Mouse (Mus musculus): ENCODE data around the gene Agpat1. TPM values are rescaled to one million over a fixed set of nuclear protein-coding genes. Genes with fewer than 3 reads are reported as not detected.

Gene Agpat1
- total RNA-seq, 2 experiments from 2014 or later, result 161 to 177 TPM

DNA sequence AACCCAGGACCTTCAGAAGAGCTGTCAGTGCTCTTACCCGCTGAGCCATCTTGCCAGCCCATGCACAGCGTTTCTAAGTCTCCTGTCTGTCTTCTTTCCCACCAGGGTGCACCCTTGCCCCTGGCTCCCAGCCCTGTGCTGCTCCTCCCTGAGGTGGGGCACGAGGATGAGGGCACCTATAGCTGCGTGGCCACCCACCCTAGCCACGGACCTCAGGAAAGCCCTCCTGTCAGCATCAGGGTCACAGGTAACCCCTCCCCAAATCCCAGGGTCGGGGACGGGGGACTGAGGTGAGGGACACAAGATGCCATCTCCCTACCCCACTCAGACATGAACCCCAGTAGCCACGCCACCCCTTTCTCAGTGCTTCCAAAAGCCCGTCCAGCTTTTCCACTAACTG is 4.2 kb upstream of the Agpat1 start:
- intact Hi-C loops (cut with DNase I), result loop anchor here (5.0 to 10.0 kb wide), 2 partner anchors 32 to 565 kb away; partner anchors contain the start of genes Col11a2, Rxrb and Slc39a7

DNA sequence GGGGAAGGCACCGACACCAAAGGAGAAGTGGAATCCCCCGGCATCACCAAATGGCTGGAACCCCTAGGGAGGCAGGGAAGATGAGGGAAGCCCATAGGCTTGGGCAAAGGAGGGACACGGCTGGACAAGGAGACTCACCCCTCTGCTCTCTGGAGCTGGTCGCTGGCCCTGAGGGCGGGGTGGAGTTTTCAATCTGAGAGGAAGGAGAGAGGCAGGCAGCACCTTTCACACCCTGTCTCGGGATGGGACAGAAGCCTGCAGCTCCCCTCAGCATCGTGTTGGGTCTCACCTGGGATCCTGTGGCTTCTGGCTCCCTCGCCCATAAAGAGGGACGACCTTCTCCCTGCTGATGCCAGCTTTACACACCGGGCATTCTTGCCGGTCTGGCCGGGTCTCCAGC is 2.3 kb upstream of the Agpat1 start:
- intact Hi-C loops (cut with DNase I), result no loop called here

More for the DNA sequence above, 4.2 kb upstream of the Agpat1 start:
- DNase-seq (ENCODE audit: low spot score in 2 of 2), result no peak

DNA sequence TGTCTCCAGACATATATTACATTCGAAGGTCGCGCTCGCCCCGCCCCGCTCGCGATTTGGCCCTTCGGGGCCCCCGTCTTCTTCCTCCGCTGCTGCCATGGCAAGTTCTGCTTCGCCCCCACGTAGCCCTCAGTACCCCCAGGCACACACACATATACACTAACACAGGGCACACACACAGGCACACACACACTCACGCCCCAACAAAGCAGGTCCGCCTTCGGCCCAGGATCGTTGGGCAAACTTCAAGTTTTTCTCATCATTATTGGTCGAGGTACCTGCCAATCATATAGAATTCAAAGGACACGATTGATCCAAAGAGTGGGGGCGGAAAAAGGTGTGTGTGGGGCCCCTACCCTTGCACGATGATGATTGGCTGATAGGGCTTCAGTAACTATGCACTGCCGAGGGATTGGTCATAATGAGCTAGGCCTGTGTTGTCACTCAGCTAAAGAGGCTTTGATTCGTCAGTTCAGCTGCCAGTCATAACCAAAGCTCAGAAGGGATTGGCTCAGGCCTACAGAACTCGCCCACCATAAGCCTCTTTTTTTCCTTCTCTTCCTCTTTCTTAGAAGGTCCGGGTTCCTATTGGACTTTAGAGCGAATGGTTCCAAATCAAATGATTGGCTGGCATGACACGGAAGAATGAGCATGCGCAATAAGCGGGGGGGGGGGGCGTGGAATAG is 544 bp upstream of the Agpat1 start, which contains the start of gene Rnf5:
Gene Rnf5 (minus strand): TSS at position 316 of the 686 bp plus-strand sequence.
- intact Hi-C loops (cut with DNase I), result loop anchor here (1.0 to 2.0 kb wide), 2 partner anchors 10 to 17 kb away; no protein-coding TSS in a partner anchor

More for the DNA sequence above, 2.3 kb upstream of the Agpat1 start:
- DNase-seq (ENCODE audit: low spot score in 2 of 2), result no peak

DNA sequence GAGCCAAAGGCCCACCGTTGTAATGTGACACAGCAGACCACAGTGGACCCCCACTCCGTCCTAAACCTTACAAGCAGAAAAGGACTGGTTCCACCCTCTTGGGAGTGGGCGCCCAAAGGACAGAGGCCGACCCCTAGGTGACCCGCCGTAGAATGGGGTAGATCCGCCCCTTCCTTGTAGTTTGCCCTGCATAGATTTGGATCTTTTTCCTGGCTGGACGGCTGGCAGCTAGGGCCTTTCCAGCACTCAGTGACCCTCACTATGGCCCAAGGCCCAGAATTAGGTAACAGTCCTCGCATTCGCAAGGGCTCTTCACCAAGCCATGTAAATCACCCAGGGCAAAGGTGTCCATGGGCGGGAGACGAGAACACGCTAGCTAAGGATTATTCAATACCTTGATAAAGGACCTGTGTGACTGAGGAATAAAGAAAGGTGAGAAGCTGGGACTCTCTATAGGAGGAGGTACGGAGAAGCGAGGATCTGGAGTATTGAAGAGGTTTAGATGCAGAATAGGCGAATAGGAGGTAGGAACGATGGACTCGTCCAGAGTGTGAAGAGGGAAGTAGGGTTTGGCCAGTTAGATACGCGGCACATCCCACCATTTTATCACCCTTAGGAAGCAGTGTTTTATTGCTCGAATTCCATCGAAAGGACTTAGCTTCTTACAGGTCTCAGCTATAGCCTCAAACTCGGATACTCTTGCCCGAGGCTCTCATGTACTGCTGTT is 612 bp downstream of the Agpat1 start:
- DNase-seq (ENCODE audit: low spot score in 2 of 2), result no peak
- intact Hi-C loops (cut with DNase I), result loop anchor here (2.0 kb wide), 1 partner anchor 18 kb away; no protein-coding TSS in a partner anchor

More for the DNA sequence above, 544 bp upstream of the Agpat1 start, which contains the start of gene Rnf5:
- DNase-seq (ENCODE audit: low spot score in 2 of 2), result peak; percentile 96 to 99

DNA sequence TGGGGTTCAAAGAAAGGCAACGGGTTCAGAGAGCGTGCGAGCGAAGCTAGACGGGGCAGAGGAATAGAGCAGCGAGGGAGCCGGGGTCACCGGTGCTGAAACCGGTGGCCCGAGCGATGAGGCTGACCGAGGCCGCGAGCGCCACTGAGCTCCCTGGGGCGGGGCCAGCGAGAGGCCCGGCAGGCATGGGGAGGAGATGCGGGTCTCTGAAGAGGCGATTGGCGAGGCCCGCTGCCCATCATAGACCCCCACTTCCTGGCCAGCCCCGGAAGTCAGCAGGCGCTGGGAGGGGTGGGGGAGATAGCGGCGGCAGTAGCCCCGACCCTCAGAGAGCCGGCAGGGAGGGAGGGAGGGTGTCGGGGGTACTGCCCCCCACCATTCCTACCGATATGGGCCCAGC is 1.5 kb downstream of the Agpat1 start:
- DNase-seq (ENCODE audit: low spot score in 2 of 2), result peak; percentile 97 to 99
- intact Hi-C loops (cut with DNase I), result loop anchor here (2.0 kb wide), 1 partner anchor 19 kb away; no protein-coding TSS in a partner anchor

DNA sequence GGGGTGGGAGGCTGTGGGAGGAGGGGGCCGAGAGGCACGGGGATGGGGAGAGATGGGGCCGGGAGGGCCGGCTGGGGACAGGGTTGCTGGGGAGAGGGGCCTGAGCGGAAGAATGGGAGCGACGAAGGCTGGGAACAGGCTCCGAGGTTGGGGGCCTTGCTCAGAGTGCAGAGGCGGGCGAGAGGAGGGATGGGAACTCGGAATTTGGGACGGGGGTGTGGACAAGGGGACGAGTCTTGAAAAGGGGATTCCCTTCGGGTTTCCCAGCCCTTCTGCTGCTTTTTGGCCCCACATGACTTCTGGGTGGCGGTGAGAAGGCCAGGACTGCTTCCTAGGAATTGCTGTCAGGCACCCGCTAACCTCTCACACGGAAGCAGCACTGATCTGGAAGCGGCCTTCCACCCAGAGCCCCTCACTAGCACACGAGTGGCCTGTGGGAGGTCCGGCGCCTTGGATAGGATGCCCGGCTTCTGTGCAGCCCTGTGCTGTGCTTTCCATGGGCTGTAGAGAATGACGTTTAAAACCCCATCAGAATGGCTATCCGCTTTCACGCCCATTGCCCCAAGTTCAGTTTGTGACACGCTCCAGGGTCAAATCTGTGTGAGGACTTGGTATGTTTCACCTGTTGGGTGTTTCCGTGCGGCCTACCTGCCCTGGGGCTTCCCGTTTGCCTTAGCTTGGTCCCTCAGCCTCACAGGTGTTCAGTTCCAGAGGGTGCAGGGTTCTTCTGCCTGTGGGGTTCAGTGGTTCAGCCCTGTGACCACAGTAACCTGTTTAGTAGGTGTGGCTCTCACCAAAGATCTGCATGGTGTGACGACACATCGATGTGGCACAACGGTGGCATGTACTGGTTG is 2.4 kb downstream of the Agpat1 start:
- DNase-seq (ENCODE audit: low spot score in 2 of 2), result no peak
- intact Hi-C loops (cut with DNase I), result no loop called here

DNA sequence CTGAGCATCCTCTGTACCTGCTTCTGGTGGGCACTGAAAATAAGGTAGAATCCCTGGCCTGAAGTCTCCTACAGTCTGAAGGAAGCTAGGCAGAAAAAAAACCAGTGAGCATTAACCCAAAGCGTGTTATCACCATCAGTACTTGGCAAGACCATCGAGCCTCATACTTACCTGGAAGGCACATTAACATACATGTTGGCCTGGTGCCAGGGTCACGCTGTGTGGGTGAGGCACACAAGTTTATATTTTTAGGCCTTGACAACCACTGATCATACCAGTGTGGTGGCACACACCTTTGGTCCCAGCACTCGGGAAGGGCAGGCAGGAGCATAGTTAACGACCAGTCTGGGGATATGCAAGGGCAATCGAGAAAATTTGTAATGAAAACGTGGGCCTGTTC is 3.9 kb downstream of the Agpat1 start:
- intact Hi-C loops (cut with DNase I), result no loop called here
- DNase-seq (ENCODE audit: low spot score in 2 of 2), result no peak

DNA sequence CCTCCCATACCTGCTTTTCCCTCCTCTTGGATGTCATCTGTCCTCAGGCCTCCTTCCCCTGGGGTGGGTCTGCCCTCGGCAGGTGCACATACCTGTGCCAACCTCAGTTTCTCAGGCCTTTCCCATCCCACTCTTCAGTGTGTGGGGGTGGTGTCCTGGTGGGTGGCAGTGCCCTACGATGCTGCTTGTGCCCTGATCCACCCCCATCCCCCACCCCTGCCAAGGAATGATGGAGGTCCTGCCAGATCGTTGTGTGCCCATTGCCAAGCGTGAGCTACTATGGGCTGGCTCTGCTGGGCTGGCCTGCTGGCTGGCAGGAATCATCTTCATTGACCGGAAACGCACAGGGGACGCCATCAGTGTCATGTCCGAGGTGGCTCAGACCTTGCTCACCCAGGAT is 7.0 kb downstream of the Agpat1 start:
- DNase-seq (ENCODE audit: low spot score in 2 of 2), result no peak
- intact Hi-C loops (cut with DNase I), result no loop called here

DNA sequence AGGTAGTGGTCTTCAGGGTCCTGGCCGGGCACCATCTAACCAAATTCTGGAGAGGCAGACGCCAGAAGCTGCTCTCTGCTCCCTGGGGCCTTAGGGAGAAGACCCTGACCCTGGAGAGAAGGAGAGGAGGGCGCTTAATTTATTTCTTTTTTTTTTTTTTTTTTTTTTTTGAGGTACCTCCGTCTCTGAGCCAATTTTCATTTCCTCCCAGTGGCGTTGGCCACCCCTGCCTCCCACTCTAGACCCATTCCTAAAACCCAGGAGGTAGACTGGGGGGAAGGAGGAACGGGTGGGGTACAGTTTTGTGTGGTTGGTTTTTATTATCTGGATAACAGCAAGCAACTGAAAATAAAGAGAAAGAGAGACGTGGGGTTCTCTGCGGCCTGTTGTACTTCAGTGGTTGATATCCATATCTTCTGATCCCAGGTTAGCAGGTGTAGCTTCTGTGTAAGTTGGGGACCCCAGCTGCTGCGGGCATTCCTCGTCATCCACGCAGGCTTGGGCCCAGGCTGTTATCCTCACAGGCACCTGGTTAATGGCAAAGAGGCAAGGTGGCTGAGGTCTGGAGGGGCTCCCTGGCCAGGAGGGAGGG is 9.1 kb downstream of the Agpat1 start:
- intact Hi-C loops (cut with DNase I), result no loop called here
- no peak for DNase-seq (ENCODE audit: low spot score in 2 of 2)

DNA sequence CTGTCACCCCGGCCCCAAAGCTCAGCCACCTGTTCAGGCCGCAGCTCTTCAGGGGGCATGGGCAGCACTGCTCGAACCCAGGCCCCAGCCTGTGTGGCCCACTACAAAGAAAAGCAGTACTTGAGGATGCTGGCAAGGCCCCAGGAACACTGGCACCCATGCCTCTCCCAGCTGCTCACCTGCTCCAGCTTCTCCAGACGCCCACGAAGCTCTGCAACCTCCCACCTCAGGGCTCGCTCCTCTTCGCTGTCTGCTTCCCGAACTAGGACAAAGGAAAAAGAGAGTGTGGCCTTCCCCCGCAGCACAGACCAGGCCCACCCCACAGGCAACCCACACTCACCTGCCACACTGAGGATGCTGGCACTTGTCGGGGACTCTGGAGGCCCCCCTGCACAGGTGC is 9.8 kb downstream of the Agpat1 start:
- no peak for DNase-seq (ENCODE audit: low spot score in 2 of 2)
- intact Hi-C loops (cut with DNase I), result no loop called here

DNA sequence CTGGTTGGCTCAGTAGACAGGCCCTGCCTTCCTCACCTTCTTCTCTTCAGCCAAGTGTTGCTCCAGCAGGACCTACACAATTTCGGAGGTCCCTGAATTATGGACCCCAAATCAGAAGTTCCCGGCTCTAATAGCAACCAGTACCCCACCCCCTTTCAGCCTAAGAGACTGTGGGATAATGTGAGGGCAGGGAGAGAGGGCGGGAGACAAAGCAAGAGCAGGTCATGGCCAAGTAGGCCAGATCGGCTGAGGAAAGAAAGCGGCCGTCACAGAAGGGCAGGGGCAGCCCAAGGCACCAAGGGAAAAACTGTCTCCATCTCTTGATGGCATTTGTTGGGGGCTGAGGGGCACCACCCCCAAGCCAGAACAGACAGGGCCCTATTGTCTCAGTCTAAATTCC is 11.8 kb downstream of the Agpat1 start, which contains the start of gene Egfl8:
Gene Egfl8 (minus strand): TSS at position 101 of the 400 bp plus-strand sequence.
- DNase-seq (ENCODE audit: low spot score in 2 of 2), result no peak
- intact Hi-C loops (cut with DNase I), result no loop called here

DNA sequence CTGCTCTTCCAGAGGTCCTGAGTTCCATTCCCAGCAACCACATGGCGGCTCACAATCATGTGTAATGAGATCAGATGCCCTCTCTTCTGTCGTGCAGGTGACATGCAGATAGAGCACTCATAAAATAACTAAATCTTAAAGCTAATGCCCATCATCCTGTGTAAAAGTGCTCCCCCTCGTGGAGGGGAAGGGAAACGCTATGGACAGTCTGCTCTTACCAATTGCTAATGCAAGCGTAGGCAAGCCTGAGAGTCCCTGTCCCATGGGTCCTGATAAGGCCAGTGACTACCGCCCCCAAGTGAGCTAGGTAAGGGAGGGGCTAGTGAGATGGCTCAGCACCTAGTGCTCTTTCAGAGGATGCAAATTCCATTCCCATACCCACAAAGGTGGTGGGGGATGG is 14.9 kb downstream of the Agpat1 start:
- DNase-seq (ENCODE audit: low spot score in 2 of 2), result no peak
- intact Hi-C loops (cut with DNase I), result no loop called here

DNA sequence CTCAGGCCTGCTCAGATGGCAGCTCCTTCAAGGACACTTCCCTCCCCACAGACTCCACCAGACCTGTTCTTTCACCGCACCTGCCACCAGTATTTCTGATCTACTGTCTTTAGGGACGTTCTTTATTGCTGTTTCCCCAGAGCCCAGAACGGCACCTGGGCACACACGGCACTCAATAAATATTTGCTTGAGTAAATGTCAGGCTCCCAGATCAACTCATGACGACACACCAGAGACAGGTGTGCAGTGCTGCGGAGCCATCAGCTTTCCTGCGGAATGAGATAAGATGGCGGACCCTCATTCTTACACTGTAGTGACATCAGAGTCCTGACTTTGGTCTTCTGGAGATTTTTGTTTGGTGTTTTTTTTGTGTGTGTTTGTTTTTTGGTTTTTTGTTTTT is 16.9 kb downstream of the Agpat1 start:
- intact Hi-C loops (cut with DNase I), result no loop called here
- no peak for DNase-seq (ENCODE audit: low spot score in 2 of 2)

DNA sequence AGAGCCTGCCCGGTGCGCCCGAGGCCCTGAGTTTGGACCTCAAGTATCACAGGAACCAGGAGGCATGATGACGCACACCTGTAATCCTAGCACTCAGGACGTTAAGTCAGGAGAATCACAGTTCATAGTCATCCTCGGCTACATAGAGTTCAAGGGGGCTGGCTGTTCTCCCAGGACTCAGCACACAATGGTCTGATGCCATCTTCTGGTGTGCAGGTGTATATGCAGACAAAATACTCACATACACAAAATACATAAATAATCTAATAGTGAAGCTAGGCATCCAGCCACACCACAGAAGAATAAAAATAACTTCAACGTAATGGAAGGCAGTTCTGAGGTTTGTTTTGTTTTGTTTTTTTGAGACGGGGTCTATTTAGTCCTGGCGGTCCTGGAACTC is 19.1 kb downstream of the Agpat1 start:
- DNase-seq (ENCODE audit: low spot score in 2 of 2), result no peak
- intact Hi-C loops (cut with DNase I), result no loop called here

DNA sequence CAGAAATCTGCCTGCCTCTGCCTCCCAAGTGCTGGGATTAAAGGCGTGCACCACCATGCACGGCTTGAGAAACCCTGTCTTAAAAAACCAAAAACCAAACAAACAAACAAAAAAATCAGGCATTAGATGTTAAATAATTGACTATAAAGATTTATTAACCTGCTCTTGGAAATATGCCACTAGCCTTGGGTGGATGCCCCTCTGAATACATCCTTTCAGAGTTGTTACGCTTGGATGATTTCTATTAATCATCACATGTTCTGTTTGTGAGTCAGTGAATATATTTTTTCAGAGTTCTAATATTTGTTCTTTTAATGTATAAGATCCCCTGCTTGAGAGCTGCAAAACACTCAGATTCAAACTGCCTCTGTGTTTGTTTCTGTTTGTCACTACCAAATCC is 20.9 kb downstream of the Agpat1 start:
- intact Hi-C loops (cut with DNase I), result loop anchor here (5.0 kb wide), 1 partner anchor 272 kb away; the partner anchor contains the start of genes C2 and Ehmt2
- DNase-seq (ENCODE audit: low spot score in 2 of 2), result no peak

DNA sequence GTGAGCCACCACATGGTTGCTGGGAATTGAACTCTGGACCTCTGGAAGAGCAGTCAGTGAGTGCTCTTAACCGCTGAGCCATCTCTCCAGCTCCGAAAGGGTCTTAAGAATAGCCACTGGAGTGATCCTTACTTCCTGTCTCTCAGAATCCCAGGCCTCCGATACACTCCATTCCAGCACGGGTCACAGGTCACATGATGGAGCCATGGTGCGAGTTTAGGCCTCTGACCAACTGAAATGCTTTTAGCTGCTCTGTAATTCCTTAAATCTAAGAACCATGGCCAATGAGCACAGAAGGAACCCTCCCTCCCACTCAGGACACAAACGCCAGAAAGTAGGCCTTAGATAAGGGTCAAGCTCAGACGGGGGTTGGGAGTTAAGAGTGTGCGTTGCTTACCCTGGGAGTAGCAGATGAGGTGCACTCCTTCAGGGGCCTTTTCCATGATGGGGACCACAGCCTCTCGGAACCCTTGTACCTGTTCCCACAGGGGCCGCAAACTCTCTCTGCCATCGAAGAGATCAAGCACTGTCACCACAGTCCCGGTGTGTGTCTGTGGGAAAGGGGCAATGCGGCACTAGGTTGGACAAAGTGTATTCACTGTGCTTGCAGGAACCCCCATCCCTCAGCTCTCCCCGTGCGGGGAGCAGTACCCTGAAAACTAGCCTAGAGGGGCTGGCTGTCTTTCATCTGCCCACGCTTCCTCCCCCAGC is 22.2 kb downstream of the Agpat1 start:
- no peak for DNase-seq (ENCODE audit: low spot score in 2 of 2)
- intact Hi-C loops (cut with DNase I), result loop anchor here (5.0 kb wide), 1 partner anchor 271 kb away; the partner anchor contains the start of genes C2 and Ehmt2

DNA sequence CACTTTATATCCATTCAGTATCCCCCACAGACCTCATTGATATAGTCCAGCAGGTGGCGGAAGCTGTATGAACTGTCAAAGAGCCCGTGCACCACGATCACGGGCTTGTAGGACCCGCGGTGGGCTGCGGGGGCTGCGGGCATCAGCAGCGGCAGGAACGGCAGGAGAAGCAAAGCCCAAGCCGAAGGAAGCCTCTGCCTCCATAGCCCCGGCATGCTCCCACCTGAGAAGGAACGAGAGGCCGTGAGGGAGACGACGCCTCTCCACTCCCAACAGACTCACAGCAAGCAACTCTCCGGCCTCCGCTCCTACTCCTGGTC is 22.7 kb downstream of the Agpat1 start:
- no peak for DNase-seq (ENCODE audit: low spot score in 2 of 2)
- intact Hi-C loops (cut with DNase I), result loop anchor here (5.0 kb wide), 1 partner anchor 271 kb away; the partner anchor contains the start of genes C2 and Ehmt2

DNA sequence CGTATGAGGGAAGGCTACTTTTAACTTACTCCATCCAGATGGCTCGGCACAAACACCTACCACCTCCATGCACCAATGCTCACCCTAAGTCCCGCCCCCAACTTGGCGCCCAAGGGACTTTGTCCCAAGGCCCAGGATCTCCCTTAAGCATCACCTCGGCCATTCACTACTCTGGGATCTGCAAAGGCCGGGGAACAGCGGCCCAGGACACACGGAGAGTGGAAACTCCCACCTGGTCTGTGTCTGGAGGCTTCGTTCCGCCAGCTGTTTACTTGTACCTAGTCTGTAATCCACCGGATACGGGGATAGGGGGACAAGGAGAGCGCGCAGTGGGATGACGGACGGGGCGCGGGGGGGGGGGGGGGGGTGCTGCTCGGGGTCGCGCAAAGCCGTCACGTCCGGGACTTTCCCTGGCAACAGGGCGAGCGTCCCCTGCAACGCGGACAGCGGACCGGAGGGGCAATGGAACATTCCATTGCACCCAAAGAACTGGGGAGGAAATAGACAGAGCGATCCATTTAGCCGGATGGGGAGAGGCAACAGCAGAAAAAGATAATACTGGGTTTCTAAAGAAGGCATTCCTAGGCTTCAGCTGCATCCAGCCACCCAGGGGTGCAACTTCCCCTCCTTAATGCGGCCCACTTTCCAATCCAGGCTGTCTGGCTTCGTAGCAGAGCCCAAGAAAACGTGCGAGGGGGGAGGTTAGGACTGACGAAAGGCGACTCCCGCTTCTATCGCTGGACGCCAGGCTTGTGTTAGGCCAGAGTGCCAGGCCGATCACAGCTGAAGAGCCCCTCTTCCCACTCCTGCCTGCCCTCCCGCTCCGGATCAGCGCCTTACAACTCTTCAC is 23.3 kb downstream of the Agpat1 start:
- peak; percentile 85 to 86 for DNase-seq (ENCODE audit: low spot score in 2 of 2)
- intact Hi-C loops (cut with DNase I), result loop anchor here (5.0 kb wide), 1 partner anchor 270 kb away; the partner anchor contains the start of genes C2 and Ehmt2

Measured in left cerebral cortex, postnatal 36 days (tissue).